Mouse (Mus musculus): ENCODE data around the gene Slc35e1. TPM values are rescaled to one million over a fixed set of nuclear protein-coding genes. Genes with fewer than 3 reads are reported as not detected.

Slc35e1 gene
- total and polyA plus RNA-seq, 3 experiments, result 30.4 to 31.7 TPM; not detected in 1

- TF ChIP-seq TCF12 (IDR thresholded peaks at IDR 0.05; ENCODE audit: low read depth, low read length) (peak; percentile 69; the same call in 1 of the 2 replicates), CHD1 (IDR thresholded peaks at IDR 0.05; ENCODE audit: low read depth, low read length) (no peak)
These were observed 48.9 kb downstream of the Slc35e1 start, which contains the start of the genes Calr3 and 1700030K09Rik (continued) for GRCm38 (mm10) chr8:72443338-72443993.

DNA sequence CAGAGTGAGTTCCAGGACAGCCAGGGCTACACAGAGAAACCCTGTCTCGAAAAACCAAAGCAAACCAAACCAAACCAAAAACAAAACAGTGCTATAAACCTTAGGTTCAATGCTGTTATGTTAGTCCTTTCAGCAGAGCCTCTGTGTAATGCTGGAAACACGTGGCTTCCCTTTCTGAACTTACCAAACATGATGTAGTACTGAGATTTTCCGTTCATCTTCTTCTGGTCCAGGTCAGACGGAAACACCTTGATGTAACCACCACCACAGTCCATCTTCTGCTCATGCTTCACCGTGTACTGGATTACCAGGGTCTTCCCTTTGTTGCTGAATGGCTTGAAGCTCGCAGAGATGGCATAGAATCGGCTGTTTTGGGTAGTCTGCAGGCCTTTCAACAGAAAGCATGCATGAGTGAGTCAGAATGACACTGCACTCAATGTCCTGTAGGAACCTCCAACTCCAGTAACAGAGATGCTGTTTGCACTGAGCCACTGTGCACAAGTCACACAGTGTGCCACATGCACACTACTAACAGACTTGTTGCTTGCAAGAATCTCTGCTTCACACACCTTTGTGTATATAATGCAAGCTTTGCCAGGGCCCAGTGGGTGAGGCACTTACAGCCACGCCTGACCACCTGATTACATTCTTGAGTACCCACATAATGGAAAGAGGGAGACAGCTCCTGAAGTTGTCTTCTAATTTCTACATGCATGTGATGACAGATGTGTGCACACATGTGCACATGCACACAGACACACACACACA, 54.0 kb downstream of the Slc35e1 start:
- Histone ChIP-seq H3K9ac (ENCODE audit: control insufficient read depth, low read depth, low read length, poor library complexity, severe bottlenecking) (no peak overlapping the region), H3K27me3 (ENCODE audit: control insufficient read depth in 1 of 2, insufficient read depth in 2 of 2, low read length in 2 of 2) (no peaks in the 10 kb centered on the region), H3K4me3 (ENCODE audit: control insufficient read depth in 1 of 2, insufficient read depth in 1 of 2, low read depth in 2 of 2, low read length in 2 of 2) (no peak overlapping the region), H3K9me3 (replicated peaks; ENCODE audit: insufficient read depth, low read length) (no peaks in the 10 kb centered on the region), H3K36me3 (ENCODE audit: control insufficient read depth in 1 of 2, insufficient read depth in 2 of 2, low read length in 2 of 2) (peaks cover 0 to 8% of the 10 kb centered on the region in 2 experiments; a peak in 2 of 4 replicates), H3K27ac (ENCODE audit: control insufficient read depth, low read depth, low read length) (no peak overlapping the region), H3K79me2 (ENCODE audit: control insufficient read depth, insufficient read depth, low read length, poor library complexity) (no peaks in the 10 kb centered on the region; the same call in 1 of the 2 replicates), H3K4me1 (ENCODE audit: control insufficient read depth in 1 of 2, insufficient read depth in 2 of 2, low read length in 2 of 2) (peaks cover 0 to 12% of the 10 kb centered on the region in 2 experiments; a peak in 2 of 4 replicates)
- TF ChIP-seq USF2 (IDR thresholded peaks at IDR 0.05; ENCODE audit: borderline replicate concordance in 1 of 2, insufficient read depth in 1 of 2, low read depth in 1 of 2, low read length in 2 of 2) (no peak), SIN3A (IDR thresholded peaks at IDR 0.05; ENCODE audit: low read length) (no peak), KAT2A (conservative IDR thresholded peaks at IDR 0.05; ENCODE audit: low read depth, low read length) (no peak), MXI1 (IDR thresholded peaks at IDR 0.05; ENCODE audit: low read depth, low read length) (no peak)
- DNase-seq (ENCODE audit: low read depth, low spot score), result no peak

DNA sequence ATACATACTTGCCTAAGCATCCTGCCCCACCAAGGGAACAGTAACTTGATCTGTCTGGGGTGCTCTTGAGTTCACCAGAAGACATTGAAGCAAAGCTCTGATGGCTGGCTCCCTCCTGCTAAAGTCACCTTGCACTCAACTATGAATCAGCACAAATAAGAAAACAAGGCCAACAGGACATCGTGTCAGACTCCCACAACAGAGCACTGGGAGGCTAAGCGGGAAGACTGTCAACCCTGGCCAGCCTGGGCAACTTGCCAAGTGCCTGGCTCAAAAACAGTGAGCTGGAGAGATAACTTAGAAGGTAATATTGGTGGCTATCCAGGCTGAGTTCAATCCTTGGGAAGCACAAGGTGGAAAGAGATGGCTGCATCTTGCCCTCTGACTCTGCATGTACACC, 57.5 kb downstream of the Slc35e1 start:
- DNase-seq (ENCODE audit: low read depth, low spot score), result peak; percentile 74

More for the DNA sequence above, 57.5 kb downstream of the Slc35e1 start:
- H3K9me3 ChIP-seq (replicated peaks; ENCODE audit: insufficient read depth, low read length), result no peaks in the 10 kb centered on the region
- no peaks in the 10 kb centered on the region for H3K27me3 ChIP-seq (ENCODE audit: control insufficient read depth in 1 of 2, insufficient read depth in 2 of 2, low read length in 2 of 2)
- 0 out of 4 replicates have a peak, but pooled peaks cover 0 to 6% of the 10 kb centered on the region in 2 experiments for H3K4me1 ChIP-seq (ENCODE audit: control insufficient read depth in 1 of 2, insufficient read depth in 2 of 2, low read length in 2 of 2)
- no peaks in the 10 kb centered on the region for H3K79me2 ChIP-seq (ENCODE audit: control insufficient read depth, insufficient read depth, low read length, poor library complexity)
- no peak for TF ChIP-seq TBP (IDR thresholded peaks at IDR 0.05; ENCODE audit: low read depth, low read length)
- TF ChIP-seq MYC (IDR thresholded peaks at IDR 0.05; ENCODE audit: low read depth, low read length), result no peak
- TF ChIP-seq RAD21 (IDR thresholded peaks at IDR 0.05; ENCODE audit: low read depth, low read length), result no peak
- TF ChIP-seq GATA1 (IDR thresholded peaks at IDR 0.05; ENCODE audit: low read depth, low read length), result no peak
- TF ChIP-seq BHLHE40 (IDR thresholded peaks at IDR 0.05; ENCODE audit: borderline replicate concordance, low read depth, low read length), result no peak
- TF ChIP-seq MEF2A (IDR thresholded peaks at IDR 0.05; ENCODE audit: extremely low read depth, insufficient replicate concordance, low read depth, low read length, poor library complexity, severe bottlenecking), result no peak
- TF ChIP-seq HCFC1 (IDR thresholded peaks at IDR 0.05; ENCODE audit: low read depth, low read length), result no peak
- TF ChIP-seq ETS1 (IDR thresholded peaks at IDR 0.05; ENCODE audit: low read depth, low read length), result no peak
- no peak for TF ChIP-seq CTCF (IDR thresholded peaks at IDR 0.05 in 2 of 3, conservative IDR thresholded peaks at IDR 0.05 in 1 of 3; ENCODE audit: control insufficient read depth in 1 of 3, insufficient read depth in 1 of 3, low read depth in 2 of 3, low read length in 3 of 3, poor library complexity in 1 of 3, severe bottlenecking in 1 of 3)
- TF ChIP-seq POLR2AphosphoS5 (IDR thresholded peaks at IDR 0.05; ENCODE audit: borderline replicate concordance, low read depth, low read length), result no peak
- no peak for TF ChIP-seq CHD1 (IDR thresholded peaks at IDR 0.05; ENCODE audit: low read depth, low read length)
- no peak for TF ChIP-seq RCOR1 (IDR thresholded peaks at IDR 0.05; ENCODE audit: low read depth, low read length)
- no peak for TF ChIP-seq POLR2A (IDR thresholded peaks at IDR 0.05; ENCODE audit: control insufficient read depth in 1 of 2, insufficient read depth in 1 of 2, low read depth in 1 of 2, low read length in 2 of 2, poor library complexity in 1 of 2)
- no peak for TF ChIP-seq MAFK (IDR thresholded peaks at IDR 0.05; ENCODE audit: borderline replicate concordance, low read depth, low read length)
- no peak for TF ChIP-seq EP300 (IDR thresholded peaks at IDR 0.05; ENCODE audit: low read depth in 1 of 2, low read length in 2 of 2)
- no peak for TF ChIP-seq ZMIZ1 (IDR thresholded peaks at IDR 0.05; ENCODE audit: low read depth, low read length)
- no peak for TF ChIP-seq USF1 (IDR thresholded peaks at IDR 0.05; ENCODE audit: low read depth, low read length)
- TF ChIP-seq NELFE (IDR thresholded peaks at IDR 0.05; ENCODE audit: low read depth, low read length), result no peak
- H3K27ac ChIP-seq (ENCODE audit: control insufficient read depth, low read depth, low read length), result no peak overlapping the region
- no peak overlapping the region for H3K9ac ChIP-seq (ENCODE audit: control insufficient read depth, low read depth, low read length, poor library complexity, severe bottlenecking)
- no peak overlapping the region for H3K4me3 ChIP-seq (ENCODE audit: control insufficient read depth in 1 of 2, insufficient read depth in 1 of 2, low read depth in 2 of 2, low read length in 2 of 2)
- H3K36me3 ChIP-seq (ENCODE audit: control insufficient read depth in 1 of 2, insufficient read depth in 2 of 2, low read length in 2 of 2), result no peaks in the 10 kb centered on the region; a peak in 1 of 4 replicates

Data from MEL (cell line).